Mouse (Mus musculus): ENCODE measurements around the gene Irf1. TPM values are rescaled to one million over a fixed set of nuclear protein-coding genes. Genes with fewer than 3 reads are reported as not detected.

The Irf1 gene
- total and polyA plus RNA-seq, 3 experiments = 17.8 to 64.9 (median 23.6) TPM

DNA sequence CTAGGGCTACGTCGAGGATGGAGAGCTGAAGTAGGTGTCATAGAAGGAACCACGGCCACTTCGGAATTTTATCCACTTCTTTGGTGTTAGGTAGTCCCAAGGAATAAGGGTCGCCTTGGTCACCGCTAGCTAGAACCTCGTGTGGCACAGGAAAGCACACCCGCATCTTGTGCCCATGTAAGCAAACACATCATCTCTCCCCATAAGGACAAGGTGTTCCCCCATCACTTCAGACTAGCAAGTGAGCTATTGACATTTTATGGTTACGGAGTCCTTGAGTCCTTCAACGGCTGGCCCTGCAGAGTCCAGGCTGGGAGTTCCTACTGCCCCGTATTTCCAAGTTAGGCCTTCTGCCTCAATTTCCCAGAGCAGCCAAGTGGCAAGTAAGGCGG is 633 bp upstream of the Irf1 start:
- peaks cover 33 to 73% of the 10 kb centered on the region in 2 experiments for H3K4me1 ChIP-seq (ENCODE audit: control insufficient read depth in 1 of 2, insufficient read depth in 2 of 2)
- peaks cover 28 to 31% of the 10 kb centered on the region in 2 experiments for H3K36me3 ChIP-seq (replicated peaks in 1 of 2; ENCODE audit: control insufficient read depth in 1 of 2, insufficient read depth in 1 of 2, low read length in 1 of 2)
- no peak for TF ChIP-seq NRF1 (IDR thresholded peaks at IDR 0.05; ENCODE audit: low read depth, low read length)
- TF ChIP-seq CHD1 (IDR thresholded peaks at IDR 0.05; ENCODE audit: low read depth, low read length) = no peak; the same call in 1 of the 2 replicates
- TF ChIP-seq MAX (IDR thresholded peaks at IDR 0.05; ENCODE audit: low read length) = 0 out of 2 replicates have a peak, but pooled peaks have one; percentile 6
- TF ChIP-seq UBTF (IDR thresholded peaks at IDR 0.05; ENCODE audit: low read depth, low read length) = no peak
- TF ChIP-seq ZMIZ1 (IDR thresholded peaks at IDR 0.05; ENCODE audit: low read depth, low read length) = no peak; the same call in 1 of the 2 replicates
- H3K79me2 ChIP-seq (replicated peaks; ENCODE audit: control insufficient read depth, extremely low read depth, insufficient read depth, poor library complexity, severe bottlenecking) = peaks cover 42% of the 10 kb centered on the region
- DNase-seq (ENCODE audit: extremely low read depth) = peak; percentile 40
- in situ Hi-C loops (cut with MboI; ENCODE audit: low pct_ligation_motif_present, low pct_unique_long_range_greater_than_20kb, low sequenced_read_pairs) (no loop called here), dilution Hi-C loops (cut with MboI; ENCODE audit: extremely low pct_ligation_motif_present, extremely low pct_unique_long_range_greater_than_20kb, low sequenced_read_pairs) (no loop called here)
- H3K27ac ChIP-seq (ENCODE audit: insufficient read depth, low read depth) = peak overlapping the region; percentile 94
- peak overlapping the region; percentile 94 for H3K4me2 ChIP-seq (ENCODE audit: insufficient read depth, low read depth, poor library complexity, severe bottlenecking)
- no peaks in the 10 kb centered on the region for H3K27me3 ChIP-seq (replicated peaks)
- H3K9me3 ChIP-seq (replicated peaks; ENCODE audit: low read length) = no peaks in the 10 kb centered on the region
- H3K9ac ChIP-seq (ENCODE audit: insufficient read depth, low read depth) = peak overlapping the region; percentile 58
- peak overlapping the region; percentile 31 to 77 (median 41) for H3K4me3 ChIP-seq (replicated peaks in 1 of 3; ENCODE audit: low read depth in 2 of 3, low read length in 2 of 3, poor library complexity in 1 of 3)

DNA sequence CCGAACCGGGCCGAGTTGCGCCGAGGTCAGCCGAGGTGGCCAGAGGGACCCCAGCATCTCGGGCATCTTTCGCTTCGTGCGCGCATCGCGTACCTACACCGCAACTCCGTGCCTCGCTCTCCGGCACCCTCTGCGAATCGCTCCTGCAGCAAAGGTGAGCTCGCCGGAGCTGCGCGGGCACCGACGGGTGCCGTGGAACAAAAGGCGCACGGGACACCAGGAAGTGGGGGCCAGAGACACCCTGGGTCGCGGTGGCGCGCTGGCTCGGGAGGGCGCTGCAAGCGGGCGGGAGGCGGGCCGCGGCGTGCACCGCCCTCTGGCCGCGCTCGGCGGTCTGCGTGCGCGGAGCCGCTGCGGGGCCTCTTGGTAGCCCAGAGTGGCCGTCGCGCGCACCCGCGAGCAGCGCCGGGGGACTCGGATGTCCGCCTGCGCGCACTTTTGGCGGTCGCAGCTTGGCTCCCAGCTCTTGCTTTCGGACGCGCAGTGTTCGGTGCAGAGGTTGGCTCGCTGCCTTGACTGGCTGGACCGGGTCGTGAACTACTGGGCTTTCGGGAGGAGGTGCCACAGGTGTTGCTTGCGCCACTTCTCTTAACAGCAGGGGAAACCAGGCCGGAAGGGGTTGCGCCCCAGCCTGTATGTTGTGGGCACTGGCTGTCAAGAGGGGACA is 444 bp downstream of the Irf1 start:
- in situ Hi-C loops (cut with MboI; ENCODE audit: low pct_ligation_motif_present, low pct_unique_long_range_greater_than_20kb, low sequenced_read_pairs) = no loop called here
- TF ChIP-seq MYC (IDR thresholded peaks at IDR 0.05; ENCODE audit: low read depth, low read length) (no peak), GABPA (IDR thresholded peaks at IDR 0.05; ENCODE audit: insufficient replicate concordance, low read depth, low read length) (no peak), RAD21 (IDR thresholded peaks at IDR 0.05; ENCODE audit: low read depth, low read length) (no peak), MAFK (IDR thresholded peaks at IDR 0.05; ENCODE audit: insufficient replicate concordance, low read length) (no peak), KAT2A (IDR thresholded peaks at IDR 0.05; ENCODE audit: insufficient replicate concordance, low read length) (no peak), ELF1 (IDR thresholded peaks at IDR 0.05; ENCODE audit: low read depth, low read length) (peak; percentile 74), RCOR1 (conservative IDR thresholded peaks at IDR 0.05; ENCODE audit: low read depth, low read length) (no peak; the same call in 1 of the 2 replicates), UBTF (IDR thresholded peaks at IDR 0.05; ENCODE audit: low read depth, low read length) (peak; percentile 87; the same call in 1 of the 2 replicates), EP300 (IDR thresholded peaks at IDR 0.05; ENCODE audit: low read length) (no peak), BHLHE40 (IDR thresholded peaks at IDR 0.05; ENCODE audit: low read depth, low read length) (peak; percentile 67; the same call in 1 of the 2 replicates), POLR2AphosphoS2 (IDR thresholded peaks at IDR 0.05; ENCODE audit: low read depth, low read length) (no peak; the same call in 1 of the 2 replicates), NELFE (IDR thresholded peaks at IDR 0.05; ENCODE audit: low read depth, low read length) (no peak), MEF2A (IDR thresholded peaks at IDR 0.05; ENCODE audit: borderline replicate concordance, low read depth, low read length) (0 out of 2 replicates have a peak, but pooled peaks have one; percentile 6), PAX5 (IDR thresholded peaks at IDR 0.05; ENCODE audit: low read length) (no peak), NRF1 (IDR thresholded peaks at IDR 0.05; ENCODE audit: low read depth, low read length) (no peak; the same call in 1 of the 2 replicates), MAX (IDR thresholded peaks at IDR 0.05; ENCODE audit: low read length) (no peak), TCF12 (IDR thresholded peaks at IDR 0.05; ENCODE audit: low read depth, low read length) (no peak; the same call in 1 of the 2 replicates), MXI1 (IDR thresholded peaks at IDR 0.05; ENCODE audit: low read depth, low read length) (peak; percentile 66), IRF4 (IDR thresholded peaks at IDR 0.05; ENCODE audit: low read depth, low read length) (no peak), POLR2A (IDR thresholded peaks at IDR 0.05; ENCODE audit: low read depth, low read length) (no peak; the same call in 1 of the 2 replicates), ZC3H11A (IDR thresholded peaks at IDR 0.05; ENCODE audit: low read depth, low read length) (no peak), MAZ (IDR thresholded peaks at IDR 0.05; ENCODE audit: low read depth, low read length) (no peak), SIN3A (IDR thresholded peaks at IDR 0.05; ENCODE audit: low read length) (peak; percentile 92), CHD2 (IDR thresholded peaks at IDR 0.05; ENCODE audit: low read length) (no peak), CHD1 (IDR thresholded peaks at IDR 0.05; ENCODE audit: low read depth, low read length) (peak; percentile 85), HCFC1 (IDR thresholded peaks at IDR 0.05; ENCODE audit: low read depth, low read length) (no peak; the same call in 1 of the 2 replicates), JUN (IDR thresholded peaks at IDR 0.05; ENCODE audit: insufficient read depth, low read depth, low read length) (no peak), USF2 (conservative IDR thresholded peaks at IDR 0.05; ENCODE audit: low read depth, low read length) (no peak), JUND (conservative IDR thresholded peaks at IDR 0.05; ENCODE audit: low read depth, low read length) (no peak), SMC3 (IDR thresholded peaks at IDR 0.05; ENCODE audit: low read depth, low read length) (no peak)

More for the DNA sequence above, 444 bp downstream of the Irf1 start:
- H3K9ac ChIP-seq (ENCODE audit: insufficient read depth, low read depth) = peak overlapping the region; percentile 78
- H3K36me3 ChIP-seq (replicated peaks in 1 of 2; ENCODE audit: control insufficient read depth in 1 of 2, insufficient read depth in 1 of 2, low read length in 1 of 2) = peaks cover 38 to 42% of the 10 kb centered on the region in 2 experiments
- peak; percentile 53 for DNase-seq (ENCODE audit: extremely low read depth)
- peaks cover 49% of the 10 kb centered on the region for H3K79me2 ChIP-seq (replicated peaks; ENCODE audit: control insufficient read depth, extremely low read depth, insufficient read depth, poor library complexity, severe bottlenecking)
- H3K4me1 ChIP-seq (ENCODE audit: control insufficient read depth in 1 of 2, insufficient read depth in 2 of 2) = peaks cover 31 to 76% of the 10 kb centered on the region in 2 experiments
- peak overlapping the region; percentile 68 for H3K4me2 ChIP-seq (ENCODE audit: insufficient read depth, low read depth, poor library complexity, severe bottlenecking)
- dilution Hi-C loops (cut with MboI; ENCODE audit: extremely low pct_ligation_motif_present, extremely low pct_unique_long_range_greater_than_20kb, low sequenced_read_pairs) = no loop called here
- H3K4me3 ChIP-seq (replicated peaks in 1 of 3; ENCODE audit: low read depth in 2 of 3, low read length in 2 of 3, poor library complexity in 1 of 3) = peak overlapping the region; percentile 77 to 98 (median 93)
- peak overlapping the region; percentile 93 for H3K27ac ChIP-seq (ENCODE audit: insufficient read depth, low read depth)
- H3K27me3 ChIP-seq (replicated peaks) = no peaks in the 10 kb centered on the region
- H3K9me3 ChIP-seq (replicated peaks; ENCODE audit: low read length) = no peaks in the 10 kb centered on the region
